Mouse (Mus musculus): Measurements from ENCODE around the gene Mdm2. TPM values are rescaled to one million over a fixed set of nuclear protein-coding genes. Genes with fewer than 3 reads are reported as not detected.

Gene Mdm2
- polyA plus RNA-seq, 1 experiment: 22.9 TPM

GRCm38 (mm10) chr10:117656662-117656962 lies 53.9 kb downstream of the Mdm2 start:
- TF ChIP-seq POLR2A (IDR thresholded peaks at IDR 0.05; ENCODE audit: low read depth, low read length) (no peak), CTCF (conservative IDR thresholded peaks at IDR 0.05; ENCODE audit: insufficient read depth, insufficient read length, low read depth, low read length) (no peak)
- WGBS: 74% methylated on average over 6 of the region's 6 CpGs

GRCm38 (mm10) chr10:117655908-117656661 lies 54.5 kb downstream of the Mdm2 start:
- no peak for DNase-seq
- H3K4me1 ChIP-seq (ENCODE audit: control insufficient read depth, insufficient read depth, low read length): peaks cover 2% of the 10 kb centered on the region; the same call in 1 of the 2 replicates
- H3K27ac ChIP-seq (ENCODE audit: insufficient read depth, low read depth, low read length): no peak overlapping the region
- no peak overlapping the region for H3K4me3 ChIP-seq (ENCODE audit: insufficient read depth, low read depth, low read length)
- H3K27me3 ChIP-seq (replicated peaks; ENCODE audit: control insufficient read depth, insufficient read depth, low read length): no peaks in the 10 kb centered on the region
- 48% methylated on average over 7 of the region's 7 CpGs for WGBS
- H3K36me3 ChIP-seq (ENCODE audit: control insufficient read depth, insufficient read depth, low read length): no peaks in the 10 kb centered on the region
- TF ChIP-seq POLR2A (IDR thresholded peaks at IDR 0.05; ENCODE audit: low read depth, low read length) (no peak), CTCF (conservative IDR thresholded peaks at IDR 0.05; ENCODE audit: insufficient read depth, insufficient read length, low read depth, low read length) (no peak)

More at GRCm38 (mm10) chr10:117656662-117656962, 53.9 kb downstream of the Mdm2 start:
- Histone ChIP-seq H3K4me1 (ENCODE audit: control insufficient read depth, insufficient read depth, low read length) (peaks cover 2% of the 10 kb centered on the region; the same call in 1 of the 2 replicates), H3K27ac (ENCODE audit: insufficient read depth, low read depth, low read length) (no peak overlapping the region), H3K27me3 (replicated peaks; ENCODE audit: control insufficient read depth, insufficient read depth, low read length) (no peaks in the 10 kb centered on the region), H3K36me3 (ENCODE audit: control insufficient read depth, insufficient read depth, low read length) (no peaks in the 10 kb centered on the region), H3K4me3 (ENCODE audit: insufficient read depth, low read depth, low read length) (no peak overlapping the region)
- no peak for DNase-seq

GRCm38 (mm10) chr10:117655460-117655859 lies 55.1 kb downstream of the Mdm2 start:
- TF ChIP-seq POLR2A (IDR thresholded peaks at IDR 0.05; ENCODE audit: low read depth, low read length) (no peak), CTCF (conservative IDR thresholded peaks at IDR 0.05; ENCODE audit: insufficient read depth, insufficient read length, low read depth, low read length) (no peak)
- DNase-seq: no peak
- no peaks in the 10 kb centered on the region for H3K27me3 ChIP-seq (replicated peaks; ENCODE audit: control insufficient read depth, insufficient read depth, low read length)
- no peak overlapping the region for H3K27ac ChIP-seq (ENCODE audit: insufficient read depth, low read depth, low read length)
- no peaks in the 10 kb centered on the region for H3K36me3 ChIP-seq (ENCODE audit: control insufficient read depth, insufficient read depth, low read length)
- H3K4me3 ChIP-seq (ENCODE audit: insufficient read depth, low read depth, low read length): no peak overlapping the region
- WGBS: 87% methylated on average over 9 of the region's 9 CpGs
- peaks cover 2% of the 10 kb centered on the region; the same call in 1 of the 2 replicates for H3K4me1 ChIP-seq (ENCODE audit: control insufficient read depth, insufficient read depth, low read length)

- no peak for DNase-seq
These were observed 55.9 kb downstream of the Mdm2 start for GRCm38 (mm10) chr10:117654576-117655123.

GRCm38 (mm10) chr10:117653779-117654173 lies 56.8 kb downstream of the Mdm2 start:
- Histone ChIP-seq H3K27ac (ENCODE audit: insufficient read depth, low read depth, low read length) (no peak overlapping the region), H3K4me3 (ENCODE audit: insufficient read depth, low read depth, low read length) (no peak overlapping the region), H3K4me1 (ENCODE audit: control insufficient read depth, insufficient read depth, low read length) (peaks cover 2% of the 10 kb centered on the region; the same call in 1 of the 2 replicates), H3K27me3 (replicated peaks; ENCODE audit: control insufficient read depth, insufficient read depth, low read length) (no peaks in the 10 kb centered on the region), H3K36me3 (ENCODE audit: control insufficient read depth, insufficient read depth, low read length) (no peaks in the 10 kb centered on the region)
- no peak for DNase-seq
- TF ChIP-seq POLR2A (IDR thresholded peaks at IDR 0.05; ENCODE audit: low read depth, low read length): no peak
- TF ChIP-seq CTCF (conservative IDR thresholded peaks at IDR 0.05; ENCODE audit: insufficient read depth, insufficient read length, low read depth, low read length): no peak
- WGBS: 90% methylated on average over 7 of the region's 7 CpGs

More at GRCm38 (mm10) chr10:117654576-117655123, 55.9 kb downstream of the Mdm2 start:
- H3K27ac ChIP-seq (ENCODE audit: insufficient read depth, low read depth, low read length): no peak overlapping the region
- H3K4me1 ChIP-seq (ENCODE audit: control insufficient read depth, insufficient read depth, low read length): peaks cover 2% of the 10 kb centered on the region; the same call in 1 of the 2 replicates
- H3K36me3 ChIP-seq (ENCODE audit: control insufficient read depth, insufficient read depth, low read length): no peaks in the 10 kb centered on the region
- 77% methylated on average over 3 of the region's 3 CpGs for WGBS
- H3K27me3 ChIP-seq (replicated peaks; ENCODE audit: control insufficient read depth, insufficient read depth, low read length): no peaks in the 10 kb centered on the region
- H3K4me3 ChIP-seq (ENCODE audit: insufficient read depth, low read depth, low read length): no peak overlapping the region
- no peak for TF ChIP-seq CTCF (conservative IDR thresholded peaks at IDR 0.05; ENCODE audit: insufficient read depth, insufficient read length, low read depth, low read length)
- TF ChIP-seq POLR2A (IDR thresholded peaks at IDR 0.05; ENCODE audit: low read depth, low read length): no peak

- no peak for DNase-seq
- H3K36me3 ChIP-seq (ENCODE audit: control insufficient read depth, insufficient read depth, low read length): no peaks in the 10 kb centered on the region
- 83% methylated on average over 8 of the region's 8 CpGs for WGBS
- H3K27ac ChIP-seq (ENCODE audit: insufficient read depth, low read depth, low read length): 0 out of 2 replicates have a peak overlapping the region, but pooled peaks have one; percentile 16
- TF ChIP-seq POLR2A (IDR thresholded peaks at IDR 0.05; ENCODE audit: low read depth, low read length) (no peak), CTCF (conservative IDR thresholded peaks at IDR 0.05; ENCODE audit: insufficient read depth, insufficient read length, low read depth, low read length) (no peak)
- no peak overlapping the region for H3K4me3 ChIP-seq (ENCODE audit: insufficient read depth, low read depth, low read length)
- peaks cover 2% of the 10 kb centered on the region; the same call in 1 of the 2 replicates for H3K4me1 ChIP-seq (ENCODE audit: control insufficient read depth, insufficient read depth, low read length)
- no peaks in the 10 kb centered on the region for H3K27me3 ChIP-seq (replicated peaks; ENCODE audit: control insufficient read depth, insufficient read depth, low read length)
These were observed 57.4 kb downstream of the Mdm2 start for GRCm38 (mm10) chr10:117652930-117653778.
